Comparison of ENCODE assay signal across 8 mouse cellular contexts in the genomic region with DNA sequence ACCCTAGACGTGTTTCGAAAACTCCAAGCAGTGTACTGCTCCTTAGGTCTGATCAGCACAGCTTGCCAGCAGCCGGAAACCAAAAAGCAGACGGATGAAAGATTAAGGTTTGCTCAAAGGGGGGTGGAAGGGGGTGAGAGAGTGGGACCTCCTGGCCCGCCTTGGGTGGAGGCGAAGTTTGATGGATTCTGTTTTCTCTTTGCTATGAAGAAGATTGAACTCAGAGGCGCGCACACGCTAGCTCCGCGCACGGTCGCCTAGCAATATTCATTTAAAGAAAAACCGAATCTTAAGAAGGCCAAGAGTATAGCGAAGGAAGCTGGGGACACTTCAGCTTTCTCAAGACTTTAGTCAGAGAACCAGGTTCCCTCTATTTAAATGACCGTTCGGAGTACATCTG. TPM values are rescaled to one million over a fixed set of nuclear protein-coding genes. Genes with fewer than 3 reads are reported as not detected.
A peak's percentile ranks its signal among the peaks of the same experiment; 100 is the strongest.
DNase-seq lines count a peak whose midpoint lies in the region; ATAC-seq and TF ChIP-seq lines count a peak whose summit lies in the region.

A gene (plus strand): TSS at position 35 of the 400 bp plus-strand sequence.

- H3K27ac ChIP-seq in forebrain, embryonic 12.5 days = peak within 1 kb of the TSS; percentile 56
- peak within 1 kb of the TSS; percentile 88 for H3K27ac ChIP-seq in heart, postnatal 0 days (ENCODE audit: low read depth)
- H3K27ac ChIP-seq in neural tube, embryonic 13.5 days (replicated peaks) = peak within 1 kb of the TSS; percentile 71

- H3K4me1 ChIP-seq in forebrain, embryonic 12.5 days = peaks cover 13% of the 10 kb centered on the region
- peaks cover 21% of the 10 kb centered on the region; the same call in 1 of the 2 replicates for H3K4me1 ChIP-seq in heart, postnatal 0 days (ENCODE audit: control insufficient read depth, insufficient read depth)
- H3K4me1 ChIP-seq in neural tube, embryonic 13.5 days (replicated peaks) = peaks cover 16% of the 10 kb centered on the region

- H3K9me3 ChIP-seq in forebrain, embryonic 12.5 days = no peaks in the 10 kb centered on the region
- no peaks in the 10 kb centered on the region for H3K9me3 ChIP-seq in heart, postnatal 0 days (replicated peaks; ENCODE audit: control insufficient read depth, low read length)
- H3K9me3 ChIP-seq in neural tube, embryonic 13.5 days = no peaks in the 10 kb centered on the region

- no peaks in the 10 kb centered on the region for H3K27me3 ChIP-seq in forebrain, embryonic 12.5 days
- no peaks in the 10 kb centered on the region for H3K27me3 ChIP-seq in heart, postnatal 0 days (ENCODE audit: control insufficient read depth, insufficient read depth, low read length)
- no peaks in the 10 kb centered on the region for H3K27me3 ChIP-seq in neural tube, embryonic 13.5 days

- 2% methylated on average over 17 of the region's 17 CpGs for WGBS in forebrain, embryonic 12.5 days
- WGBS in heart, postnatal 0 days = 3% methylated on average over 17 of the region's 17 CpGs
- 5% methylated on average over 17 of the region's 17 CpGs for WGBS in neural tube, embryonic 13.5 days

- no peak for TF ChIP-seq CTCF in heart, postnatal 0 days (IDR thresholded peaks at IDR 0.05; ENCODE audit: low read depth)

- no peak for TF ChIP-seq EP300 in heart, postnatal 0 days (IDR thresholded peaks at IDR 0.05; ENCODE audit: low read depth)

- H3K36me3 ChIP-seq in forebrain, embryonic 12.5 days (replicated peaks) = peaks cover 4% of the 10 kb centered on the region; the same call in 1 of the 2 replicates
- peaks cover 8% of the 10 kb centered on the region for H3K36me3 ChIP-seq in heart, postnatal 0 days (replicated peaks; ENCODE audit: control insufficient read depth, insufficient read depth, low read length)
- H3K36me3 ChIP-seq in neural tube, embryonic 13.5 days = peaks cover 7% of the 10 kb centered on the region; the same call in 1 of the 2 replicates

- H3K4me3 ChIP-seq in forebrain, embryonic 12.5 days (replicated peaks) = peak within 1 kb of the TSS; percentile 73
- H3K4me3 ChIP-seq in heart, postnatal 0 days (ENCODE audit: low read depth, low read length) = peak within 1 kb of the TSS; percentile 70
- H3K4me3 ChIP-seq in neural tube, embryonic 13.5 days = peak within 1 kb of the TSS; percentile 86

- peak within 1 kb of the TSS; percentile 76 for H3K9ac ChIP-seq in forebrain, embryonic 12.5 days
- peak within 1 kb of the TSS; percentile 65 for H3K9ac ChIP-seq in heart, postnatal 0 days (replicated peaks; ENCODE audit: low read depth, low read length)
- H3K9ac ChIP-seq in neural tube, embryonic 13.5 days = peak within 1 kb of the TSS; percentile 86

- peak; percentile 64 for ATAC-seq in forebrain, embryonic 12.5 days (ENCODE audit: low FRiP score)
- peak; percentile 62 for ATAC-seq in heart, postnatal 0 days (ENCODE audit: insufficient read depth, low read depth)
- ATAC-seq in neural tube, embryonic 13.5 days (ENCODE audit: low read depth) = peak; percentile 68

- H3K4me2 ChIP-seq in forebrain, embryonic 12.5 days = peak within 1 kb of the TSS; percentile 69
- H3K4me2 ChIP-seq in heart, postnatal 0 days (ENCODE audit: low read depth, low read length) = peak within 1 kb of the TSS; percentile 75
- peak within 1 kb of the TSS; percentile 80 for H3K4me2 ChIP-seq in neural tube, embryonic 13.5 days

- peak; percentile 60 for DNase-seq in NIH3T3 (ENCODE audit: low read depth)
- DNase-seq in c-Kit-positive CD71-positive TER-119-negative erythroid progenitor cells, embryonic 14.5 days (ENCODE audit: low read depth) = peak; percentile 55
- DNase-seq in heart, postnatal 0 days (ENCODE audit: low spot score) = peak; percentile 12
- peak; percentile 18 for DNase-seq in layer of hippocampus, adult 11-12 months (ENCODE audit: low spot score)
- peak; percentile 17 to 27 for DNase-seq in lung, adult 18-20 months
- DNase-seq in urinary bladder, postnatal 14 days (ENCODE audit: low spot score) = peak; percentile 19

RNA-seq across cellular contexts. Expression of the gene that starts here (rescaled TPM):
- polyA plus RNA-seq in forebrain, embryonic 12.5 days (2016; fragmentation: Nextera tagmentation; extraction: Ambion mirVana) = 22.0 and 22.3 TPM in 2 replicates
- total RNA-seq in heart, postnatal 0 days (2014; rRNA removed; ENCODE audit: low replicate concordance) = 16.0 and 18.3 TPM in 2 replicates
- polyA plus RNA-seq in heart, postnatal 0 days (2015; fragmentation: Nextera tagmentation; extraction: Ambion mirVana) = 29.6 and 29.7 TPM in 2 replicates
- 17.1 and 17.7 TPM in 2 replicates for polyA plus RNA-seq in neural tube, embryonic 13.5 days (2015; fragmentation: Nextera tagmentation; extraction: Ambion mirVana)

Comparison
In these comparisons a context has a peak if more than half of its experiments do, and no peak if none do; other contexts are left out.
1. Peak in every context shown above with its lines: DNase-seq, ATAC-seq, H3K4me3 ChIP-seq and H3K27ac ChIP-seq.